Mouse (Mus musculus) C2C12 (cell line): ENCODE measurements around the gene Crybg3.

ENCODE experiments used
- CEBPB ChIP-seq: IDR thresholded peaks from one replicate; pipeline ENCODE4 v1.6.1; 2011; ENCODE audit warnings: low read depth, mild to moderate bottlenecking, control low read depth, moderate library complexity
- CTCF ChIP-seq: IDR thresholded peaks from one replicate; pipeline ENCODE4 v1.5.1; 2011; ENCODE audit not compliant: control insufficient read depth, insufficient read depth, insufficient read length
- FOSL1 ChIP-seq: IDR thresholded peaks from one replicate; pipeline ENCODE4 v1.8.0; 2011; ENCODE audit warnings: mild to moderate bottlenecking, low read length; ENCODE audit not compliant: poor library complexity, insufficient read depth, severe bottlenecking
- MAX ChIP-seq: IDR thresholded peaks from one replicate; pipeline ENCODE4 v1.6.1; 2011; ENCODE audit warnings: mild to moderate bottlenecking, control low read depth

GRCm38 (mm10) chr16:59599411-59600265 is 1.1 kb downstream of the Crybg3 start:
- TF ChIP-seq CTCF (no peak), CEBPB (no peak), MAX (no peak), FOSL1 (no peak)
